Mouse (Mus musculus) midbrain, postnatal 0 days (tissue): Measurements from ENCODE around the gene Kansl2. TPM values are rescaled to one million over a fixed set of nuclear protein-coding genes. Genes with fewer than 3 reads are reported as not detected.

Experiments used
- ATAC-seq: fragments of 200-750 bp; cut with Nextera tagmentation; 2 replicates; pipeline ENCODE4 v1.8.0; 2017; ENCODE audit warnings: moderate number of reproducible peaks, mild to moderate bottlenecking, moderate TSS enrichment, moderate library complexity; ENCODE audit not compliant: low FRiP score
- DNase-seq: peaks from one replicate; pipeline ENCODE4 v3.0.0-alpha.2; 2015; ENCODE audit warnings: low spot score
- H3K27ac ChIP-seq: fragments of 300-500 bp; sonication (generic); 2 replicates; pipeline ENCODE4 v1.5.1; 2014; ENCODE audit warnings: low read depth, mild to moderate bottlenecking, low read length, mixed read lengths
- H3K27me3 ChIP-seq: fragments of 300-500 bp; sonication (generic); 2 replicates; pipeline ENCODE4 v1.6.1; 2014; ENCODE audit warnings: low read length, control low read depth, mixed read lengths; ENCODE audit not compliant: insufficient read depth
- H3K36me3 ChIP-seq: fragments of 300-500 bp; sonication (generic); 2 replicates; pipeline ENCODE4 v1.6.1; 2014; ENCODE audit warnings: low read length, control low read depth, mixed read lengths; ENCODE audit not compliant: insufficient read depth
- H3K4me1 ChIP-seq: fragments of 300-500 bp; sonication (generic); 2 replicates; pipeline ENCODE4 v1.6.1; 2014; ENCODE audit warnings: mild to moderate bottlenecking, control low read depth, antibody characterized with exemption, low read length, mixed read lengths; ENCODE audit not compliant: insufficient read depth
- H3K4me2 ChIP-seq: fragments of 300-500 bp; sonication (generic); 2 replicates; pipeline ENCODE4 v1.6.1; 2014; ENCODE audit warnings: low read depth, mild to moderate bottlenecking, low read length, mixed read lengths; ENCODE audit not compliant: poor library complexity, severe bottlenecking
- H3K4me3 ChIP-seq: fragments of 300-500 bp; sonication (generic); 2 replicates; pipeline ENCODE4 v1.5.1; 2014; ENCODE audit warnings: low read depth, mild to moderate bottlenecking, low read length, moderate library complexity
- H3K9ac ChIP-seq: fragments of 300-500 bp; sonication (generic); replicated peaks from 2 replicates; pipeline ENCODE4 v1.6.1; 2014; ENCODE audit warnings: mild to moderate bottlenecking, low read length, moderate library complexity, mixed read lengths; ENCODE audit not compliant: poor library complexity, severe bottlenecking
- H3K9me3 ChIP-seq: fragments of 300-500 bp; sonication (generic); 2 replicates; pipeline ENCODE4 v1.6.1; 2016; ENCODE audit warnings: low read length, control low read depth
- CTCF ChIP-seq: IDR thresholded peaks from 2 replicates; pipeline ENCODE4 v1.5.1; 2016; ENCODE audit warnings: antibody characterized with exemption, mild to moderate bottlenecking
- WGBS: fragments of 180-500 bp; shearing (Covaris S2); extraction: QIAGEN DNeasy Blood & Tissue Kit; methylation state at CpG from one replicate; pipeline ENCODE4 v1.1.7; 2014; 5-methylcytosine and 5-hydroxymethylcytosine counted together
- polyA plus RNA-seq: library from polyadenylated mRNA; unstranded; fragments of >200 nt; fragmentation: Nextera tagmentation; extraction: Ambion mirVana; gene quantifications from 2 replicates; pipeline ENCODE4 v1.2.1, GENCODE M21; 2015
- total RNA-seq: library from RNA; depleted of rRNA; stranded (reverse); fragments of >200 nt; gene quantifications from 2 replicates; pipeline ENCODE4 v1.2.3, GENCODE M21; 2014

Kansl2 gene
- total and polyA plus RNA-seq, 2 experiments from 2014 or later: 57.4 to 101 TPM

GRCm38 (mm10) chr15:98492102-98492501 lies 42.0 kb downstream of the Kansl2 start, which contains the start of gene Olfr279:
Gene Olfr279 (plus strand): TSS chr15:98492402.
- ATAC-seq (no peak), DNase-seq (no peak)
- Histone ChIP-seq H3K27ac (no peak within 1 kb of the TSS), H3K4me3 (no peak within 1 kb of the TSS), H3K4me2 (no peak within 1 kb of the TSS), H3K9me3 (no peaks in the 10 kb centered on the region), H3K27me3 (no peaks in the 10 kb centered on the region), H3K9ac (no peak within 1 kb of the TSS), H3K36me3 (no peaks in the 10 kb centered on the region), H3K4me1 (no peaks in the 10 kb centered on the region)
- TF ChIP-seq CTCF: no peak
- WGBS: 64% methylated on average over 4 of the region's 4 CpGs

- H3K9ac ChIP-seq: no peak overlapping the region
- H3K4me1 ChIP-seq: no peaks in the 10 kb centered on the region
- H3K27ac ChIP-seq: no peak overlapping the region
- no peak overlapping the region for H3K4me3 ChIP-seq
- no peak for ATAC-seq
- no peak for DNase-seq
- TF ChIP-seq CTCF: no peak
- no peaks in the 10 kb centered on the region for H3K27me3 ChIP-seq
- H3K36me3 ChIP-seq: no peaks in the 10 kb centered on the region
- H3K4me2 ChIP-seq: no peak overlapping the region
- 88% methylated on average over 2 of the region's 2 CpGs for WGBS
- H3K9me3 ChIP-seq: no peaks in the 10 kb centered on the region
Measured at GRCm38 (mm10) chr15:98491332-98491731, 42.7 kb downstream of the Kansl2 start.

- Histone ChIP-seq H3K4me2 (no peak overlapping the region), H3K4me3 (no peak overlapping the region), H3K27ac (no peak overlapping the region), H3K4me1 (no peaks in the 10 kb centered on the region), H3K9me3 (no peaks in the 10 kb centered on the region), H3K9ac (no peak overlapping the region), H3K36me3 (no peaks in the 10 kb centered on the region), H3K27me3 (no peaks in the 10 kb centered on the region)
- TF ChIP-seq CTCF: no peak
- WGBS: 93% methylated on average over 8 of the region's 8 CpGs
- ATAC-seq (no peak), DNase-seq (no peak)
Measured at GRCm38 (mm10) chr15:98486433-98487021, 47.5 kb downstream of the Kansl2 start.

- WGBS: 76% methylated on average over 18 of the region's 18 CpGs
- DNase-seq: no peak
- no peaks in the 10 kb centered on the region for H3K36me3 ChIP-seq
Measured at GRCm38 (mm10) chr15:98483907-98484886, 49.9 kb downstream of the Kansl2 start.

GRCm38 (mm10) chr15:98482701-98483100 lies 51.4 kb downstream of the Kansl2 start, which contains the start of gene Lalba:
Gene Lalba (minus strand): TSS chr15:98482721.
- TF ChIP-seq CTCF: no peak
- H3K27me3 ChIP-seq: no peaks in the 10 kb centered on the region
- WGBS: 69% methylated on average over 3 of the region's 3 CpGs
- no peak within 1 kb of the TSS for H3K4me3 ChIP-seq
- no peak within 1 kb of the TSS for H3K4me2 ChIP-seq
- H3K9ac ChIP-seq: no peak within 1 kb of the TSS
- H3K27ac ChIP-seq: no peak within 1 kb of the TSS
- ATAC-seq: no peak
- no peaks in the 10 kb centered on the region for H3K4me1 ChIP-seq
- DNase-seq: no peak
- no peaks in the 10 kb centered on the region for H3K36me3 ChIP-seq
- H3K9me3 ChIP-seq: no peaks in the 10 kb centered on the region

More at GRCm38 (mm10) chr15:98483907-98484886, 49.9 kb downstream of the Kansl2 start:
- Histone ChIP-seq H3K27ac (no peak overlapping the region), H3K4me1 (no peaks in the 10 kb centered on the region), H3K4me2 (no peak overlapping the region), H3K27me3 (no peaks in the 10 kb centered on the region), H3K9me3 (no peaks in the 10 kb centered on the region), H3K9ac (no peak overlapping the region), H3K4me3 (no peak overlapping the region)
- no peak for TF ChIP-seq CTCF
- ATAC-seq: no peak
